Mouse (Mus musculus): Measurements from ENCODE around the gene Hnrnph1.

DNA sequence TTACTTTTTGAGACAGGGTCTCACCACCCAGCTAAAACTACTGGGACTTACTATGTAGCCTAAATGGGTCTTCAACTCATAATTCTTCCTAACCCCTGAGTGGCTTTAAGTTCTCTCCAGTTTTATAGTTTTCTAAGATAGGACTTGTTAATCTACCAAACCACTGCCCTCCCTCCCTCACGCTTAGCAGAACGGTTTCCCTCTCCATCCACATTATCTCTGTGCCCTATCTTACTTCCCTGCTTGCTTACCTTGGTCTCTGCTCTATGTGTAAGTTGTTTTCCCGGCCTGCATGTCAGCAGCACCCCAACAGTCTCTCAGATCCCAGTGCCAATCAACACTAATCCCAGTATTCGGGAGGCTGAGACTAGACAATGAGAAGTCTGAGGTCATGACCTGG, 39.9 kb upstream of the Hnrnph1 start:
- TF ChIP-seq CTCF (IDR thresholded peaks at IDR 0.05; ENCODE audit: insufficient read depth, low read depth, low read length) (no peak), POLR2A (IDR thresholded peaks at IDR 0.05; ENCODE audit: insufficient read depth, low read depth, low read length) (no peak)
